Mouse (Mus musculus): ENCODE measurements at regions not wholly inside any gene's neighbourhood (a gene's known extent, or its start where the extent isn't known, plus 50 kb on each side); places are given as distances from the start of the nearest gene placed in this dataset.

DNA sequence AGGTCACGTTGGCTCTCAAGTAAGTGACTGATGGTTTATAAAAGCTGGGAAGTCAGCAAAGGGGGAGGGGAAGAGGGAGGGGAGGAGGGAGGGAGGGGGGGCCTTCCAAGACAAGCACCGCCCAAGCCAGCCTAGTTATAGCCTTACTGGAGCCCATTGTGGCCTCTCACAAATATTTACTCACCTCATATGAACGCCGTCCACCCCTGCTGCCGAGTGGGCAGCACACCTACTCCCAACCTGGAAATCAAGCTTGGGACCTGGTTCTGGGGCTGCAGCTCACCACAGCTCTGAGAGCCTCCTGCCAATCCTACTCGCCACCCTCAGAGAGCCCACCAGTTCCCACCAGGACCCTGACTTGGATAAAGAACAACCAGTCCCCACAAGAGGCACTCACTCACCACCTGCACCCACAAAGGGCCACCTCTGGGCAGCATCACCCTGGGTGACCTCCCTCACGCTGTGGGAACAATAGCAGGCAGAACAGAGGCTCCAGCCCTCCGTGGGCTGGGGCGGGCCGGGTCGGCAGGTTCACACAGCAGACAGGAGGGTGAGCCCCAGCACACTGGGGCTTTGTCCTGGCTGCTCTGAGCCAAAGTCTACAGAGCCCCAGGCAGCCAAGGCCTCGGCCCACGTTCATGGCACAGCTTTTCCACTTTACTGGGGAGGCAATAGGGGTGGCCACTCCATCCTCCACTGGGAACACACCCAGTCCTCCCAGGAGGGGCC is 171.8 kb downstream of the Bcl11b start:
- DNase-seq (ENCODE audit: low read depth, low spot score), result no peak

DNA sequence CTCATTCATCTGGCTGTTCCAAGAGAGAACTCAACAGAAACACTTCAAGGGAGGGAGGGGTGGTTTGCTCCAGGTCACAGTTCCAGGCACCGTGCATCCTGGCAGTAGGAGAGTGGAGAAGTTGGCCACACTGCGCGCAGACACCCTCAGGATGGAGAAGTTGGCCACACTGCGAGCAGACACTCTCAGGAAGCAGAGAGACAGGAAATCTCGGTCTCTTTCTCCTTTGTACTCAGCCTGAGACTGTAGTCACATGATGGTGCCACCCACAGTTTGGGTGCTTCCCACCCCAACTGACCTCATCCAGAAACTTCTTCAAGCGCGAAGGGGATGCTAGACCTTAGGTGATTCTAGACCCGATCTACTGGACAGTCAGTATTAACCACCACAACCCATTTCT is 170.4 kb downstream of the Bcl11b start:
- DNase-seq (ENCODE audit: low read depth, low spot score), result peak; percentile 53

DNA sequence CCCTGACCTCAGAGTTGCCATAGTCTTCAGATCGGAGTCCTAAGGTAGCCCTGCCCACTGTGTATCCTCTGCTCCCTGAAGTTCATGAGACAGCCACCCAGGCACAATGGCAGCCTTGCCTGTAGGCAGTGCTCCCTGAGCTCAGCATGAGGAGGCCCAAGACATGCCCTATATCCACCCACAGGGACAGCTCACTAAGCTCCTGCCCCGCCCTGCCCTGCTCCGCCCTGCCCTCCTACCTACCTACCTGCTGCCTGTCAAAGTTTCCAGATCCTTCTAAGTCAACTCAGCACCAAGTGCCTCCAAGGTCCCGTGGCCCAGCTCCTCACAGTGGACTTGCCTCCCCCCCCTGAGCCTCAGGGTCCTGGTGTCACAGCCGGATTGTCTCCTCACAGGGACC is 168.9 kb downstream of the Bcl11b start:
- DNase-seq (ENCODE audit: low read depth, low spot score), result no peak

DNA sequence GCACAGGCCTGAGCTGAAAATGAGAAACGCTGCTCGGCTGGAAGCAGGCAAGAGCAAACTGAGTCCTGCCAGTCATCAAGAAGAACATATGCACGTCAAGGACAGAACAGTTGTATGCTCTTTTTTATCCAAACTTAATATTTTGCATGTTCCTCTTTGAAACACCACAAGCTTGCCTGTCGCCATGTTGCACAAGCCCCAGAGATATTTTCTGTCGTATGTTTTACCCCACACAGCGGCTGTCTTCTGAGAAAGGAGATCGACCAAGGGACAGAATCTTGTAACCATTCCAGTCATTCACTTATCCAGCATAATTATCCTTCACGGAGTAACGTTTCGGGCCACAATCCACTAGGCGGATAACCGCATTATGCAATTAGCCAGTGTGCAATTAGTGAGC is 165.7 kb downstream of the Bcl11b start:
- DNase-seq (ENCODE audit: low read depth, low spot score), result no peak

DNA sequence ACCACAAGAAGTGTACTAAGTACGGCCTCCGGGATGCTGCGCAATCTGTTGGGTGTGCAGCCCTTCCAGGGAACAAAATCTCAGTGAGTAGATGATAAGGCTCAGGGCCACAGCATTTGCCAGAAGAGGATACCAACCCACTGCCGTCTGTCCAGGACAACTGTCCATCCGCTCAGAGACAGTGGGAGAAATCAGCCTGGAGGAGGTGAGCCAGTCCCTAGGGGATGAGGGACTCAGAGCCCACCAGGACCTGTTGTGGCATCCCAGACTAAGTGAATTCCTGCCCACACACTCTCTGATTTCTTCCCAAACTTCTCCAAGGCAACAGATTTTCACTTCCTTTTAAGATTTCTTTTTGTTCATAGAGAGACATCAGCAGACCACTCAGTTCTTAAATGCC is 158.8 kb downstream of the Bcl11b start:
- DNase-seq (ENCODE audit: low read depth, low spot score), result no peak

DNA sequence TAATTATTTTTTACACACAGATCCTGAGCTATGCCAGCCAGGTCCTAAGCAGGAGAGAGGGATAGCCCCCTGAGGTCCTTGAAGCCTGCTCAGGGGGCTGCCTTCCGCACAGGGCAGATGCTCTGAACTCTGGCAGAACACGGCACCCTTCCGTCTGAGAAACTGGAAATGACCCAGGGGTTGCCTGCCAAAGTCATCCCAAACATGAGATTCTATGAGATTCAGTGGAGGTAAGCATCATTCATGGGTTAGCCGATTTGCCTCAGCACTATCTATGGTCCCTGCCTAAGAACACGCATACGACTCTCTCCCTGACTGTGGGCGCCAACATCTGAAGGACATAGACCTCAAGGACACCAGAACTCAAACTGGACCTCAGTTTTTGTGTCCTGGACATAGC is 152.8 kb downstream of the Bcl11b start:
- DNase-seq (ENCODE audit: low read depth, low spot score), result no peak

DNA sequence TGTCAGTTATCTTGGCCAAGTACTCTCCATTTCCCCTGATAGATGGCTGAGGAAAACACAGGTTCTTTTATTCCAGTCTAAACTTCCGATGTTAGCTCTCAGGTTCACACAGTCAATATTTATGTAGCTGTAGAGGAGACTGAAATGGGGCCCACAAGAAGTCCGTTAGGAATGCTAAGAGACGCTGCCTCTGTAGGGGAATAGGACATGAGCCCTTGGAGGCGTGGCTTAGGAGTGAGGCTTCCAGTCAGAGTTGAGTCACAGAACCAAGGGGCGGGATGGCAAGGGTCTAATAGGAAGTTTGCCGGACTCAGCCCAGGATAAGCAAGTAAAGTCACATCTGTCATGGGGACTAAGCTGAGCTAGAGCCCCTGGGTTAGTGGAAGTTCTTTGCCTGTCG is 150.5 kb downstream of the Bcl11b start:
- DNase-seq (ENCODE audit: low read depth, low spot score), result no peak

DNA sequence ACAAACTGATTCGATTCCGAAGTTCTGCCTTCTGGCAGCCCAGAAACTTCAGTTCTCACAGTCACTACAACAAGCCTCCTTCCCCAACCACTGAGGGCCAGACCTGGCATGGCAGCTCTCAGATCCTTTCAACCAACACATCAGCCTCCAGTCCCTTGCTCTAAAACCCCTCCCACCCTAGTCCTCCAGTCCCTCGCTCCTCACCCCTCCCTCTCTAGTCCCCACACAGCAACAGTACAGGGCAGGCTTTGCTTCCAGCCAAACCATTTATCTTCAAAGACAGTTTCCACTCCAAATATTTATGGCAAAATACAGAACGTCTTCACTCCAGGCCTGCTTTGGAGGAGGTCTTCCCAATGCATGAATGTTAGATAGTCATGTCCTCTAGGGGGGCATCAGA is 147.9 kb downstream of the Bcl11b start:
- DNase-seq (ENCODE audit: low read depth, low spot score), result no peak

DNA sequence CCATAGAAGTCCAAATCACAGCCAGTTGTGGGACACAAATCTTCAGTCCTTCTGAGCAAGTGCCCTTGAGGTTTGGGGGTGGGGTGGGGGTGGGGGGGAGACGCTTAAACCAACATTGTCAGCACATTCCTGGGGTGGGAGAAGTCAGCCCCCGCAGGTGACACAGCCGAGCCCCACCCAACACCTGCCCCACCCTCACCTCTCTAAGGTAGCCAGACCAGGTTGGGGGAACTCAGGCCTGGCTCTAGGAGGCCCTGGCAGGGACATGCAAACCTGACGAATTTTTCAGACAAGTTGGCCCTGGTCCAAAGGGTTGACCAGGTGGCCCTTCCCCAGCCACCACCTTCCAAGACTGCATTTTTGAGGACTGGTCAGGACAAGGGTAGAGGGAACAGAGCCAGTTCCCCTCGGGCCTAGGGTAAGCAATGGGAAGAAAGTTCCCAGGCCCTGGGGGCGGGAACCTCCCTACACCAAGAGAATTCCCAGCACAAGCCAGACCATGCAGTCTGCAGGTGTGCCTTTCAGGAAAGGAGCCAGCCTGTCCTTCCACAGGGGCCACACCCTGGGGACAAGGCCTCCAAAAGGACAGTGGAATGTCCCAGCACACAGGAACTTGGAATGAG is 146.9 kb downstream of the Bcl11b start:
- no peak for DNase-seq (ENCODE audit: low read depth, low spot score)

DNA sequence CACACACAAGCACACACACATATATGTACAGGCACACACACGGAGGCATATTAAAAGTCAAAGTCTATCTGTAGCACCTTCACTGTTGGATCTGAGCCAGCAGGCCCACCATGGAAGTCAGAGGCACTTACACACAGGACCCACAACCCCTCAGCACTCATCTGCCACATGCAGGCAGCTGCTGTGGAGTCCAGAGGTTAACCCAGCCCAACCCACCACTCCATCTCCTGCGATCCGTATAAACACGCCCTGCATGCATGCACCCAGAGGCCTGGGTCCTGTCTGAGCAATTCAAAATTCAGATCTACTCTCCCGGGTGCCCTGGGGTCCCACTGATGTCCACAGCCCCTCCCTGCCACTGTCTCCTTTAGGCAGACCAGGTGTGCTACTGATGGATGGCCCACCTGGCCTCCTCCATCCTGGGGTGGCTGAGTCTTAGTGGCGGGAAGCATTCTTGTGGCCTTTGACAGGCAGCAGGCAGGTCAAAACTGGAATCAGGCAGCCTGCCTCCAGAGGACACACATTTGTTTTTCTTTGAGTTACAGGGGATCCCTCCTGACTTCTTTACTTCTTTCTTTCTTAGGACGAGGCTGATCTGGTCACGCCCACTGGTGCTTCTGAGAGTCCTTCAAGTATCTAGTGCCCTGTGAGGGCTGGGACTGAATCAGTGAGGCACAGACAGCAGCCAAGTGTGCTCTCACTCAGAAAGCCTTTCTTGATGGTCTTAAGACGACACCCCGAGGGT is 144.7 kb downstream of the Bcl11b start:
- DNase-seq (ENCODE audit: low read depth, low spot score), result no peak

DNA sequence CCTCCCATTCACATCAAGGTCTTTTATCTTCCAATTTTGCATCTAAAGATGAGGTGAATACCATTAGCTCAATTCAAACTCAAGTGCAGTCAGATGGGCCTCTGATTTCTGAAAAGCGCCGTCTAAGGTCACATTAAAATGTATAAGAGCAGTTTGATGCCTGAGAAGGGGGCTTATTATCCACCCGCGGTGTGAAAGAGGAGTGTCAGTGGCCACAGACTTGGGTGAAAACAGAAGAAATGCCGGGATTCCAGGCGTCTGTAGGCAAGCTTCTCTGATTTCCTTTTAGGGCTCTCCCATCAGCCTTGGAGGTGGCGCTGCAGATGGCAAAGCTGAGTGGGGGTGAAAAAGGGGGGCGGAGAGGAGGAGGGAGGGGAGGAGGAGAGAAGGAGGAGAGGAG is 143.7 kb downstream of the Bcl11b start:
- DNase-seq (ENCODE audit: low read depth, low spot score), result no peak

DNA sequence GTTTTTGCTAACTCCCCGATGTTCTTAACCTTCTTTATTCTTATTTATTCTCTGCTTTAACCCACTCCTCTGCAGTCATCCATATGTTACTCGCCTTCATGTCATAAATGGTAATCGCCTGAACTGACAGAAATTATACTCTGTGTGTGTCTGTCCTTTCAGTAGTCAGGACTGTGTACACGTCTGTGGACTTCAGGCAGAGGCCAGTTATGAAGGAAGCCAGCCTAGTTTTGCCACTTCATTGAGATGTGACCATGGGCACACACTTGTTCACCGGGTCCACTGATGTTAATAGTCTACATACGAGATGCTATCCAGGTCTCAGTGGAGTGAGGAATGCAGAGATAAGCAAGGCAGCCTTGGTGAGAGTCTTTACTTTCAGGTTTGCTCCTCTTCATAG is 143.0 kb downstream of the Bcl11b start:
- no peak for DNase-seq (ENCODE audit: low read depth, low spot score)
